Mouse (Mus musculus) heart, postnatal 0 days (tissue): ENCODE results near the gene 2310011J03Rik. TPM values are rescaled to one million over a fixed set of nuclear protein-coding genes. Genes with fewer than 3 reads are reported as not detected.
A peak's percentile ranks its signal among the peaks of the same experiment; 100 is the strongest.

Experiments used
- ATAC-seq: fragments of 200-750 bp; cut with Nextera tagmentation; 2 replicates; pipeline ENCODE4 v1.8.0; 2017; ENCODE audit warnings: low read depth, moderate number of reproducible peaks, moderate library complexity; ENCODE audit not compliant: insufficient read depth
- DNase-seq: peaks from one replicate; pipeline ENCODE4 v3.0.0-alpha.2; 2016; ENCODE audit warnings: low spot score
- H3K27ac ChIP-seq: fragments of 300-500 bp; sonication (generic); 2 replicates; pipeline ENCODE4 v1.5.1; 2014; ENCODE audit warnings: low read depth, mild to moderate bottlenecking
- H3K27me3 ChIP-seq: fragments of 300-500 bp; sonication (generic); 2 replicates; pipeline ENCODE4 v1.6.1; 2014; ENCODE audit warnings: low read length, mixed read lengths; ENCODE audit not compliant: control insufficient read depth, insufficient read depth
- H3K36me3 ChIP-seq: fragments of 300-500 bp; sonication (generic); replicated peaks from 2 replicates; pipeline ENCODE4 v1.6.1; 2014; ENCODE audit warnings: low read length, mixed read lengths; ENCODE audit not compliant: control insufficient read depth, insufficient read depth
- H3K4me1 ChIP-seq: fragments of 300-500 bp; sonication (generic); 2 replicates; pipeline ENCODE4 v1.6.1; 2014; ENCODE audit warnings: antibody characterized with exemption; ENCODE audit not compliant: control insufficient read depth, insufficient read depth
- H3K4me2 ChIP-seq: fragments of 300-500 bp; sonication (generic); 2 replicates; pipeline ENCODE4 v1.6.1; 2014; ENCODE audit warnings: low read depth, mild to moderate bottlenecking, low read length, moderate library complexity
- H3K4me3 ChIP-seq: fragments of 300-500 bp; sonication (generic); 2 replicates; pipeline ENCODE4 v1.5.1; 2014; ENCODE audit warnings: low read depth, low read length
- H3K9ac ChIP-seq: fragments of 300-500 bp; sonication (generic); replicated peaks from 2 replicates; pipeline ENCODE4 v1.6.1; 2014; ENCODE audit warnings: low read depth, low read length, mixed read lengths
- H3K9me3 ChIP-seq: fragments of 300-500 bp; sonication (generic); replicated peaks from 2 replicates; pipeline ENCODE4 v1.6.1; 2016; ENCODE audit warnings: low read length; ENCODE audit not compliant: control insufficient read depth
- CTCF ChIP-seq: IDR thresholded peaks from 2 replicates; pipeline ENCODE4 v1.5.1; 2016; ENCODE audit warnings: antibody characterized with exemption, control low read depth, low read depth
- EP300 ChIP-seq: IDR thresholded peaks from 2 replicates; pipeline ENCODE4 v1.6.1; 2016; ENCODE audit warnings: antibody characterized with exemption, low read depth
- WGBS: fragments of 180-500 bp; shearing (Covaris S2); extraction: QIAGEN DNeasy Blood & Tissue Kit; methylation state at CpG from one replicate; pipeline ENCODE4 v1.1.7; 2014; 5-methylcytosine and 5-hydroxymethylcytosine counted together
- polyA plus RNA-seq: library from polyadenylated mRNA; unstranded; fragments of >200 nt; fragmentation: Nextera tagmentation; extraction: Ambion mirVana; gene quantifications from 2 replicates; pipeline ENCODE4 v1.2.1, GENCODE M21; 2015
- total RNA-seq: library from RNA; depleted of rRNA; stranded (reverse); fragments of >200 nt; gene quantifications from 2 replicates; pipeline ENCODE4 v1.2.3, GENCODE M21; 2014; ENCODE audit warnings: low replicate concordance

The 2310011J03Rik gene
- total and polyA plus RNA-seq, 2 experiments from 2014 or later, result 13.5 to 37.4 TPM

DNA sequence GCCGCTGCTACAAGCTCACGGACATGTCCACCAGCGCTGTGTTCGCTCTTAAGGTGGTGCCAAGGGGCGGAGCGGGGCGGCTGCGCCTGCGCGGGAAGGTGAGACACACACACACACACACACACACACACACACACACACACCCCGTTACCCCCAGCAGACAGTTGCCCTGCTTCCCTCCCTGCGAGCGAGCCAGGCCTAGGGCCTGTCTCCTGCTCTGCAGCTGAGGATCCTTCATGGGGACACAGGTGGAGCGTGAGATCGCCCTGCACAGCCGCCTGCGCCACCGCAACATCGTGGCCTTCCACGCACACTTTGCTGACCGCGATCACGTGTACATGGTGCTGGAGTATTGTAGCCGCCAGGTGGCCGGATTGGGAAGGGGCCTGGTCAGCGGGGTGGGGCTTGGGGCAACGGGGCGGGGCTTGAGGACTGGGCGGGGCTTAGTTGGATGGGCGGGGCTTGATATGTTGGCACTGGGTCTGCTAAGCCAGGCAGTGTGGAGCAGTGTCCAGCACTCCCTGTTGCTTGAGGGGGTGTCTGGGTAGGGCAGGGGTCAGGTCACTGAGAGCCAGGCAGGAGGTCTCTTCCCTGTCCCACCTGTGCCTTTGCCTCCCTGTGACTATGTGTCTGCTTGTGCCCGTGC lies 37.8 kb upstream of the 2310011J03Rik start:
- Histone ChIP-seq H3K9ac (no peak overlapping the region), H3K9me3 (no peaks in the 10 kb centered on the region), H3K4me3 (no peak overlapping the region), H3K4me1 (no peaks in the 10 kb centered on the region), H3K27me3 (peaks cover 70% of the 10 kb centered on the region), H3K27ac (no peak overlapping the region), H3K36me3 (no peaks in the 10 kb centered on the region), H3K4me2 (peak overlapping the region; percentile 28)
- 6% methylated on average over 27 of the region's 31 CpGs for WGBS
- DNase-seq (no peak), ATAC-seq (peak; percentile 31; the same call in 1 of the 2 replicates)
- TF ChIP-seq CTCF (0 out of 2 replicates have a peak, but pooled peaks have one; percentile 4), EP300 (no peak)

DNA sequence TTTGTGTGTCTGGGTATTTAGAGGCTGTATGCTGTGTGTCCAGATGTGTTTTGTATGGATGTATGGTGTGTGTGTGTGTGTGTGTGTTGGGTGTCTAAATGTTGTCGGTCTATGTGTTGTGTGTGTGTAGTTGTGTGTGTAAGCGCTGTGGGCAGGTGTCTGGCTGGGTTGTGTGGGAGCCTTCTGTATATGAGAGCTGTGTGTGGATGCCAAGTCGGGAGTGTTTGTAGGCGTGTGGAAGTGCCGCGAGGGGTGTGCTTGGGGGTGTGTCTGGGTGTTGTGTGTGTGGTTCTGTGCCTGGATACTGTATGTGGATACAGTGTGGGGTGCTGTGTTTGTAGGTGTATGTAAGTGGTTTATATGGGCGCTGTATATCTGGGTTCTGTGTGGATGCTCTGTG lies 37.0 kb upstream of the 2310011J03Rik start:
- DNase-seq, result no peak
- no peaks in the 10 kb centered on the region for H3K4me1 ChIP-seq

DNA sequence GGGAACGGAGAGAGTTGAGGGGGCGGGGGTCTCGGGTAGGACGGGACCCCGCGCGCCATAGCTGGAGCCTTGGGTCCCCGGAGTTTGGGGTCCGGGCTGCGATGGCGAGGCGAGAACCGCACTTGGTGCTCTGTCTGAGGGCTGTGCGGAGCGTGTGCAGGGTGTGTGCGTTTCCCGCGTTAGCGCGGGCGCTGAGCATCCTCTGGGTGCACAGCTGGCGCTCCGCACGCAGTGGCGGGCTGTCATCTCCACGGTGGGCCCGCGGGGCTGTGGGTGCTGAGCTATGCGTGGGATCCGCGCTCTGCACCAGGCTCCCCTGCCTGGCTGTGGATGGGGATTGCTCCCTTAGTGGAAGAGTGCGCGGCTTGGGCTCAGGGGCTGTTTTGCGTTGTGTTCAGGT lies 36.4 kb upstream of the 2310011J03Rik start:
- peaks cover 79% of the 10 kb centered on the region for H3K27me3 ChIP-seq
- H3K27ac ChIP-seq, result no peak overlapping the region
- WGBS, result 3% methylated on average over 32 of the region's 34 CpGs
- no peak for DNase-seq
- no peak for ATAC-seq
- TF ChIP-seq CTCF (no peak), EP300 (no peak)
- no peak overlapping the region for H3K9ac ChIP-seq
- no peaks in the 10 kb centered on the region for H3K4me1 ChIP-seq
- peak overlapping the region; percentile 46; the same call in 1 of the 2 replicates for H3K4me2 ChIP-seq
- no peaks in the 10 kb centered on the region for H3K36me3 ChIP-seq
- H3K4me3 ChIP-seq, result peak overlapping the region; percentile 28
- no peaks in the 10 kb centered on the region for H3K9me3 ChIP-seq

More for the DNA sequence above, 37.0 kb upstream of the 2310011J03Rik start:
- 34% methylated on average over 7 of the region's 7 CpGs for WGBS
- no peaks in the 10 kb centered on the region for H3K36me3 ChIP-seq
- H3K4me2 ChIP-seq, result 0 out of 2 replicates have a peak overlapping the region, but pooled peaks have one; percentile 28
- TF ChIP-seq EP300 (no peak), CTCF (no peak)
- H3K9ac ChIP-seq, result no peak overlapping the region
- no peak overlapping the region for H3K4me3 ChIP-seq
- no peak overlapping the region for H3K27ac ChIP-seq
- no peaks in the 10 kb centered on the region for H3K9me3 ChIP-seq
- H3K27me3 ChIP-seq, result peaks cover 73% of the 10 kb centered on the region
- ATAC-seq, result no peak

DNA sequence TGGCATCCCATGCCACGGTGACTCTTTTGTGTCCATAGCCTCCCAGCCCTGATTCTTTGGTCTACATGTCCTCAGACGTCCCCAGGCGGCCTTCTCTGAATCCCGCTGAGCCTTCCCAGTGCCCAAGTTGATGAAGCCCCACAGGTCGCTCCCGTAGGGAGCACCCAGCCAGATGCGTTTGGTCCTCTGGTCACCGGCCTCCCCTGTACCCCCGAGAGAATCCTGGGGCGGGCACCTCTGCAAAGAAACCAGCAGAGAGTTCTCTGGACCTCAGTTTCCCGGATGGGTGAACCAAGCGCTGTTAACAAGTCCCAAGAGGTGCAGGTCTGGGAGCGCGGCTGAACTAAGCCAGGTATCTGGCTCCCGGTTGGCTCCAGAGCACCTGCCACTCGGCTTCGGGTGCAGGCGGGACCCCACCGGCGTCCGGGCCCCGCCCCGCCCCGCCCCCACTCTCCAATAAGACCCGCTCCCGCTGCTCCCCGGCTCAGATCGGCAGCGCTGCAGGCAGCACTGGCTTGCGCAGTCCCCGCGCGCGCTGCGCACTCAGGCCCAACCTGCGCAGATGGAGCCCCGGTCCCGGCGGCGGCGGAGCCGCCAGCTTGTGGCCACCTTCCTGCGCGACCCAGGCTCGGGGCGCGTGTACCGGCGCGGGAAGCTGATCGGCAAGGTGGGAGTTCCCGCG lies 35.8 kb upstream of the 2310011J03Rik start, which contains the start of gene Plk5:
Plk5 (plus strand) TSS at position 459 of the 682 bp plus-strand sequence.
- TF ChIP-seq EP300, result no peak
- TF ChIP-seq CTCF, result no peak
- DNase-seq (no peak), ATAC-seq (no peak)
- H3K36me3 ChIP-seq, result no peaks in the 10 kb centered on the region
- H3K27me3 ChIP-seq, result peaks cover 81% of the 10 kb centered on the region
- 2% methylated on average over 52 of the region's 53 CpGs for WGBS
- peak within 1 kb of the TSS; percentile 28 for H3K4me3 ChIP-seq
- H3K4me1 ChIP-seq, result no peaks in the 10 kb centered on the region
- no peak within 1 kb of the TSS for H3K27ac ChIP-seq
- no peaks in the 10 kb centered on the region for H3K9me3 ChIP-seq
- no peak within 1 kb of the TSS for H3K9ac ChIP-seq
- peak within 1 kb of the TSS; percentile 46; the same call in 1 of the 2 replicates for H3K4me2 ChIP-seq

DNA sequence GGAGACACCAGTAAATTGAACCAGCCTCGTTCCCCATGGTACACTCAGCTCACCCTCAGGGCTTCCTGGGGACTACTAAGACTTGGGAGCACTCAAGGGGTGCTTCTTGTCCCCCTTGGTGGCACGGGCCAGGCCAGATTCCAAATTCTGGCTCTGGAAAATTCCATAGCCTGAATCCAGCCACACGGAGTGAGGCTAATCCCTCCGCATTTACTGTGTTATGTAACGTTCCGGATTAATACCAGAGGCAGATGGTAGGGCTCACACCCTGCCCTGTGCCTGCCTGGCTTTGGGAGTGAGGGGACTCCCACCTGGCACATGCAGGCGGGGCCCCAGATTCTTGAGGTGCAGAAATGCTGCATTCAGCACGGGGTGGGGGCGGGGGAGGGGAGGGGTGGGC lies 35.1 kb upstream of the 2310011J03Rik start:
- WGBS, result 17% methylated on average over 9 of the region's 9 CpGs
- no peak for ATAC-seq

More for the DNA sequence above, 35.1 kb upstream of the 2310011J03Rik start:
- Histone ChIP-seq H3K36me3 (no peaks in the 10 kb centered on the region), H3K27me3 (peaks cover 87% of the 10 kb centered on the region), H3K9me3 (no peaks in the 10 kb centered on the region), H3K27ac (no peak overlapping the region), H3K4me3 (no peak overlapping the region), H3K4me1 (no peaks in the 10 kb centered on the region), H3K9ac (no peak overlapping the region), H3K4me2 (no peak overlapping the region)
- TF ChIP-seq CTCF (no peak), EP300 (no peak)
- no peak for DNase-seq
